ENCODE assay signal across 15 mouse cellular contexts in the genomic region with DNA sequence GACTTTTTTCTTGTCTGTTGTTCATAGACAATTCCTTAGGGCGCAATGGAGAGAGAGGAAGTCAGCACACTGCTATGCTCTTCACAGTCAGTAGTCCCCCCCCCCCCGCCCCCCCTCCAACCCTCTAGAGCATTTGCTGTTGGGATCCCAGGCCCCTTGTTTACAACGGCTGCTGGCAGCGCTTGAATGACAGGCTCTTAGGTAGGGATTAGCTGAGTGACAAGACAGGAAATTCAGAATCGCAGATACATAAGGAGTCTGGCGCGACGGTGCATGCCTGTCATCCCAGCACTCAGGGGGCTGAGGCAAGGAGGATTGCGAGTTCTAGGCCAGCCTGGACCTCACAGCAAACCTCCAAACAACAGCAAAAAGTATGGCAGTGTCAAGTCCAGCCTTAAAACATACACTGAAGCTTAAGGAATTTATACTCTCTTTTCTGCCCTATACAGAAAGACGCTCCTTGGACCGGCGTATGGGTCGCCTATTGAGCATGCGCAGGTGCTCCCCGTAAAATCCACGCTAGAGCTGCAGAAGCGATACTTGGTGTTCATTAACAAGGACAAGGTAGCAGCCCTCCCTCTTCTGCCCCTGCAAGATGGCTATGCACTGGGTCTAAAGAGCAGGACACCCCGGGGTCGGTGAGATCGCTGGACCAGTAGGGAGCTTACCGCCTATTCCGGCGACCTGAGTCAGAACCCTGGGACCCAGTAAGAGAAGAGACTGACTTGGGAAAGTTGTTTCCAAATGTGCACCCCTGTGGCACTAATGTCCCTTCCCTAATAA. TPM values are rescaled to one million over a fixed set of nuclear protein-coding genes. Genes with fewer than 3 reads are reported as not detected.
DNase-seq lines count a peak whose midpoint lies in the region; ATAC-seq and TF ChIP-seq lines count a peak whose summit lies in the region.
"Had no signal": no experiment of that assay in that cellular context is flagged by ENCODE, and none has a peak within 500 bp of the region (broad histone marks: within the 10 kb centered on the region; RNA-seq: fewer than 3 reads in every experiment).

No protein-coding gene starts in this region.

- TF ChIP-seq POLR2A in cerebellum, adult 2 months (IDR thresholded peaks at IDR 0.05; ENCODE audit: borderline replicate concordance, insufficient read depth, low read length): no peak

- no peak overlapping the region for H3K27ac ChIP-seq in forebrain, embryonic 16.5 days (ENCODE audit: low read length)
- H3K27ac ChIP-seq in forebrain, embryonic 15.5 days (replicated peaks): no peak overlapping the region
- H3K27ac ChIP-seq in kidney, embryonic 15.5 days: no peak overlapping the region
- H3K27ac ChIP-seq in cerebellum, adult 2 months (ENCODE audit: insufficient read depth, low read length): no peak overlapping the region
- H3K27ac ChIP-seq: intestine, embryonic 15.5 days; layer of hippocampus, adult 2 months; neural tube, embryonic 12.5 days; stomach, embryonic 15.5 days had no signal

- no peak overlapping the region for H3K9ac ChIP-seq in forebrain, embryonic 16.5 days (replicated peaks; ENCODE audit: low read depth, low read length)
- no peak overlapping the region for H3K9ac ChIP-seq in forebrain, embryonic 15.5 days (replicated peaks)
- no peak overlapping the region for H3K9ac ChIP-seq in kidney, embryonic 15.5 days
- H3K9ac ChIP-seq: intestine, embryonic 15.5 days; neural tube, embryonic 12.5 days; stomach, embryonic 15.5 days had no signal

- peak; percentile 56 for DNase-seq in retina, postnatal 1 day
- DNase-seq in retina, embryonic 14.5 days (ENCODE audit: low spot score): no peak
- peak; percentile 53 to 67 for DNase-seq in kidney, postnatal 36 days
- no peak for DNase-seq in cerebellum, adult 2 months
- no peak for DNase-seq in cerebellum, adult 18-20 months
- DNase-seq: cerebellum, adult 11-12 months; thymus, adult 18-20 months had no signal

- ATAC-seq in forebrain, embryonic 16.5 days: peak; percentile 27; the same call in 1 of the 2 replicates
- no peak for ATAC-seq in forebrain, embryonic 15.5 days (replicated peaks)
- ATAC-seq in kidney, embryonic 15.5 days (replicated peaks; ENCODE audit: low FRiP score): peak; percentile 69; the same call in 1 of the 2 replicates
- ATAC-seq: hindbrain, embryonic 16.5 days; intestine, embryonic 15.5 days had no signal

- H3K36me3 ChIP-seq in forebrain, embryonic 16.5 days (ENCODE audit: control insufficient read depth, insufficient read depth): no peaks in the 10 kb centered on the region
- H3K36me3 ChIP-seq in forebrain, embryonic 15.5 days: no peaks in the 10 kb centered on the region
- H3K36me3 ChIP-seq in kidney, embryonic 15.5 days: no peaks in the 10 kb centered on the region
- H3K36me3 ChIP-seq: intestine, embryonic 15.5 days; neural tube, embryonic 12.5 days; stomach, embryonic 15.5 days had no signal

- TF ChIP-seq CTCF in cerebellum, adult 2 months (IDR thresholded peaks at IDR 0.05; ENCODE audit: borderline replicate concordance, insufficient read depth, low read depth, low read length): no peak

- no peak overlapping the region for H3K4me3 ChIP-seq in forebrain, embryonic 16.5 days (replicated peaks; ENCODE audit: low read length)
- no peak overlapping the region for H3K4me3 ChIP-seq in forebrain, embryonic 15.5 days
- no peak overlapping the region for H3K4me3 ChIP-seq in kidney, embryonic 15.5 days (replicated peaks)
- H3K4me3 ChIP-seq in cerebellum, adult 2 months (replicated peaks; ENCODE audit: insufficient read depth, low read depth, low read length): no peak overlapping the region
- H3K4me3 ChIP-seq: intestine, embryonic 15.5 days; layer of hippocampus, adult 2 months; neural tube, embryonic 12.5 days; stomach, embryonic 15.5 days had no signal

- no peak overlapping the region for H3K4me2 ChIP-seq in forebrain, embryonic 16.5 days (ENCODE audit: low read length)
- H3K4me2 ChIP-seq in forebrain, embryonic 15.5 days (replicated peaks): no peak overlapping the region
- no peak overlapping the region for H3K4me2 ChIP-seq in kidney, embryonic 15.5 days
- H3K4me2 ChIP-seq: intestine, embryonic 15.5 days; neural tube, embryonic 12.5 days; stomach, embryonic 15.5 days had no signal

- no peaks in the 10 kb centered on the region for H3K9me3 ChIP-seq in forebrain, embryonic 16.5 days (ENCODE audit: control insufficient read depth, low read length)
- no peaks in the 10 kb centered on the region for H3K9me3 ChIP-seq in forebrain, embryonic 15.5 days
- no peaks in the 10 kb centered on the region for H3K9me3 ChIP-seq in kidney, embryonic 15.5 days (replicated peaks)
- H3K9me3 ChIP-seq: intestine, embryonic 15.5 days; neural tube, embryonic 12.5 days; stomach, embryonic 15.5 days had no signal

- H3K27me3 ChIP-seq in forebrain, embryonic 16.5 days (replicated peaks; ENCODE audit: control insufficient read depth, insufficient read depth, low read length): no peaks in the 10 kb centered on the region
- no peaks in the 10 kb centered on the region for H3K27me3 ChIP-seq in forebrain, embryonic 15.5 days
- no peaks in the 10 kb centered on the region for H3K27me3 ChIP-seq in kidney, embryonic 15.5 days
- H3K27me3 ChIP-seq in cerebellum, adult 2 months (ENCODE audit: control insufficient read depth, insufficient read depth, low read length): no peaks in the 10 kb centered on the region
- H3K27me3 ChIP-seq: intestine, embryonic 15.5 days; stomach, embryonic 15.5 days had no signal

- 59% methylated on average over 23 of the region's 23 CpGs for WGBS in forebrain, embryonic 16.5 days
- 62% methylated on average over 23 of the region's 23 CpGs for WGBS in forebrain, embryonic 15.5 days
- 61% methylated on average over 23 of the region's 23 CpGs for WGBS in kidney, embryonic 15.5 days
- 81% methylated on average over 23 of the region's 23 CpGs for WGBS in cerebellum, adult 2 months

- peaks cover 35% of the 10 kb centered on the region for H3K4me1 ChIP-seq in forebrain, embryonic 16.5 days (replicated peaks; ENCODE audit: control insufficient read depth, insufficient read depth, low read length)
- H3K4me1 ChIP-seq in forebrain, embryonic 15.5 days: peaks cover 38% of the 10 kb centered on the region
- peaks cover 33% of the 10 kb centered on the region for H3K4me1 ChIP-seq in kidney, embryonic 15.5 days
- peaks cover 9% of the 10 kb centered on the region for H3K4me1 ChIP-seq in cerebellum, adult 2 months (ENCODE audit: control insufficient read depth, insufficient read depth, low read length)
- H3K4me1 ChIP-seq: intestine, embryonic 15.5 days had no signal

RNA-seq across cellular contexts. Expression of gene Wdr66, which starts 45.3 kb away (rescaled TPM):
- 1.5 and 1.9 TPM in 2 replicates for polyA plus RNA-seq in forebrain, embryonic 16.5 days (2015; fragmentation: Nextera tagmentation; extraction: Ambion mirVana)
- 2.7 TPM in 2 replicates for polyA plus RNA-seq in forebrain, embryonic 15.5 days (2015; fragmentation: Nextera tagmentation; extraction: Ambion mirVana)
- 1.5 and 1.7 TPM in 2 replicates for polyA plus RNA-seq in kidney, embryonic 15.5 days (2015; fragmentation: Nextera tagmentation; extraction: Ambion mirVana)
- polyA plus RNA-seq in cerebellum, adult 2 months (2012; rRNA removed): 1.3 and 1.6 TPM in 2 replicates

RNA-seq across cellular contexts. Expression of gene Bcl7a, which starts 46.5 kb away (rescaled TPM):
- 81.9 and 84.3 TPM in 2 replicates for polyA plus RNA-seq in forebrain, embryonic 16.5 days (2015; fragmentation: Nextera tagmentation; extraction: Ambion mirVana)
- polyA plus RNA-seq in forebrain, embryonic 15.5 days (2015; fragmentation: Nextera tagmentation; extraction: Ambion mirVana): 80.6 and 89.3 TPM in 2 replicates
- 41.7 and 42.5 TPM in 2 replicates for polyA plus RNA-seq in kidney, embryonic 15.5 days (2015; fragmentation: Nextera tagmentation; extraction: Ambion mirVana)
- polyA plus RNA-seq in cerebellum, adult 2 months (2012; rRNA removed): 28.9 and 29.4 TPM in 2 replicates

Comparison
In these comparisons a context has a peak if more than half of its experiments do, and no peak if none do; other contexts are left out.
1. DNase-seq: peak in retina, postnatal 1 day (single experiment) and kidney, postnatal 36 days (2 of 2); none in retina, embryonic 14.5 days (single experiment), cerebellum, adult 2 months (0 of 2) and cerebellum, adult 18-20 months (0 of 2).